Mouse (Mus musculus): ENCODE data around the gene Sh2d4b. TPM values are rescaled to one million over a fixed set of nuclear protein-coding genes. Genes with fewer than 3 reads are reported as not detected.

Gene Sh2d4b
- polyA plus RNA-seq, 1 experiment: 0.40 TPM

- TF ChIP-seq POLR2A (IDR thresholded peaks at IDR 0.05; ENCODE audit: borderline replicate concordance, low read depth, low read length): no peak
- Histone ChIP-seq H3K27ac (ENCODE audit: insufficient read depth, low read depth, low read length) (no peak overlapping the region), H3K4me1 (ENCODE audit: control insufficient read depth, insufficient read depth, low read length) (no peaks in the 10 kb centered on the region), H3K4me3 (ENCODE audit: insufficient read depth, low read length) (no peak overlapping the region)
Observed at GRCm38 (mm10) chr14:40789110-40789509, 104.0 kb downstream of the Sh2d4b start.

- Histone ChIP-seq H3K4me1 (ENCODE audit: control insufficient read depth, insufficient read depth, low read length) (no peaks in the 10 kb centered on the region), H3K4me3 (ENCODE audit: insufficient read depth, low read length) (no peak overlapping the region), H3K27ac (ENCODE audit: insufficient read depth, low read depth, low read length) (no peak overlapping the region)
- TF ChIP-seq CTCF (IDR thresholded peaks at IDR 0.05; ENCODE audit: low read depth, low read length) (no peak), POLR2A (IDR thresholded peaks at IDR 0.05; ENCODE audit: borderline replicate concordance, low read depth, low read length) (no peak)
Observed at GRCm38 (mm10) chr14:40769097-40770090, 123.7 kb downstream of the Sh2d4b start.

Other genes starting within 250 kb of the Sh2d4b start
- 71.8 and 88.3 TPM in 2 replicates for gene Tspan14, start 73.5 kb upstream of the Sh2d4b start, polyA plus RNA-seq (2012; ENCODE audit: insufficient read depth, insufficient read length, missing spikeins)
- gene Fam213a, start 120.5 kb upstream of the Sh2d4b start, polyA plus RNA-seq (2012; ENCODE audit: insufficient read depth, insufficient read length, missing spikeins): 29.1 and 31.6 TPM in 2 replicates
- not detected in 2 replicates for gene Dydc2, start 175.9 kb upstream of the Sh2d4b start, polyA plus RNA-seq (2012; ENCODE audit: insufficient read depth, insufficient read length, missing spikeins)
- not detected in 2 replicates for gene Dydc1, start 179.6 kb upstream of the Sh2d4b start, polyA plus RNA-seq (2012; ENCODE audit: insufficient read depth, insufficient read length, missing spikeins)
- not detected in 2 replicates for gene Mat1a, start 211.8 kb upstream of the Sh2d4b start, polyA plus RNA-seq (2012; ENCODE audit: insufficient read depth, insufficient read length, missing spikeins)
- not detected in 2 replicates for gene Sftpa1, start 238.5 kb upstream of the Sh2d4b start, polyA plus RNA-seq (2012; ENCODE audit: insufficient read depth, insufficient read length, missing spikeins)

Data from bone marrow macrophage, adult 2 months (primary cell).